In genomic region chr2:146168017-146168803, GRCm38 (mm10) we compare ENCODE assay signal across 8 mouse cellular contexts. TPM values are rescaled to one million over a fixed set of nuclear protein-coding genes. Genes with fewer than 3 reads are reported as not detected.
A peak's percentile ranks its signal among the peaks of the same experiment; 100 is the strongest.
DNase-seq lines count a peak whose midpoint lies in the region; ATAC-seq lines count a peak whose summit lies in the region.

No protein-coding gene starts in this region.

- DNase-seq in cerebellum, postnatal 10 days = peak; percentile 77 to 86
- no peak for DNase-seq in cerebellum, adult 9-11 months
- peak; percentile 28 for DNase-seq in ZHBTc4 (ENCODE audit: low read depth, low spot score)
- peak; percentile 7 to 15 for DNase-seq in heart, postnatal 10 days
- peak; percentile 4 to 63 for DNase-seq in lung, postnatal 4 days
- no peak for DNase-seq in left cerebral cortex, adult 11 months (ENCODE audit: low spot score)
- no peak for DNase-seq in thymus, postnatal 14 days

- intact Hi-C loops in heart, postnatal 10 days (cut with DNase I) = no loop called here

- no peak for ATAC-seq in monocyte, adult 5-6 weeks (replicated peaks; ENCODE audit: insufficient number of reproducible peaks, low FRiP score, low TSS enrichment, poor library complexity, severe bottlenecking)

RNA-seq across cellular contexts. Expression of gene Insm1, which starts 53.5 kb away (rescaled TPM):
- not detected for total RNA-seq in heart, postnatal 10 days (2021)
- not detected in 3 replicates for total RNA-seq in monocyte, adult 5-6 weeks (2017)

Comparison
In these comparisons a context has a peak if more than half of its experiments do, and no peak if none do; other contexts are left out.
1. DNase-seq: peak in cerebellum, postnatal 10 days (2 of 2), ZHBTc4 (single experiment), heart, postnatal 10 days (2 of 2) and lung, postnatal 4 days (2 of 2); none in cerebellum, adult 9-11 months (single experiment), left cerebral cortex, adult 11 months (single experiment) and thymus, postnatal 14 days (single experiment).